Mouse (Mus musculus) hindbrain, embryonic 12.5 days (tissue): ENCODE results near the gene 2510009E07Rik. TPM values are rescaled to one million over a fixed set of nuclear protein-coding genes. Genes with fewer than 3 reads are reported as not detected.
"Not testable (repeated sequence)": the region's sequence is repeated elsewhere in the genome, so short reads cannot be mapped to it uniquely, and the experiment has no call there.

Source experiments
- ATAC-seq: fragments of 200-750 bp; cut with Nextera tagmentation; 2 replicates; pipeline ENCODE4 v1.8.0; 2017; ENCODE audit warnings: moderate TSS enrichment; ENCODE audit not compliant: low FRiP score
- H3K27ac ChIP-seq: fragments of 300-500 bp; sonication (generic); 2 replicates; pipeline ENCODE4 v1.5.1; 2016; ENCODE audit warnings: mild to moderate bottlenecking
- H3K27me3 ChIP-seq: fragments of 300-500 bp; sonication (generic); 2 replicates; pipeline ENCODE4 v1.6.1; 2016; ENCODE audit warnings: mild to moderate bottlenecking
- H3K36me3 ChIP-seq: fragments of 300-500 bp; sonication (generic); 2 replicates; pipeline ENCODE4 v1.6.1; 2016; ENCODE audit warnings: mild to moderate bottlenecking
- H3K4me1 ChIP-seq: fragments of 300-500 bp; sonication (generic); 2 replicates; pipeline ENCODE4 v1.6.1; 2016
- H3K4me2 ChIP-seq: fragments of 300-500 bp; sonication (generic); replicated peaks from 2 replicates; pipeline ENCODE4 v1.6.1; 2016; ENCODE audit warnings: mild to moderate bottlenecking
- H3K4me3 ChIP-seq: fragments of 300-500 bp; sonication (generic); 2 replicates; pipeline ENCODE4 v1.5.1; 2016; ENCODE audit warnings: mild to moderate bottlenecking
- H3K9ac ChIP-seq: fragments of 300-500 bp; sonication (generic); 2 replicates; pipeline ENCODE4 v1.6.1; 2016; ENCODE audit warnings: mild to moderate bottlenecking, moderate library complexity
- H3K9me3 ChIP-seq: fragments of 300-500 bp; sonication (generic); replicated peaks from 2 replicates; pipeline ENCODE4 v1.6.1; 2016; ENCODE audit warnings: mild to moderate bottlenecking
- WGBS: fragments of 180-500 bp; shearing (Covaris S2); methylation state at CpG from one replicate; pipeline ENCODE4 v1.1.7; 2016; 5-methylcytosine and 5-hydroxymethylcytosine counted together
- polyA plus RNA-seq: library from polyadenylated mRNA; unstranded; fragments of >200 nt; fragmentation: Nextera tagmentation; extraction: Ambion mirVana; gene quantifications from 2 replicates; pipeline ENCODE4 v1.2.1, GENCODE M21; 2016

The 2510009E07Rik gene
- polyA plus RNA-seq, 1 experiment from 2014 or later = 56.0 TPM

DNA sequence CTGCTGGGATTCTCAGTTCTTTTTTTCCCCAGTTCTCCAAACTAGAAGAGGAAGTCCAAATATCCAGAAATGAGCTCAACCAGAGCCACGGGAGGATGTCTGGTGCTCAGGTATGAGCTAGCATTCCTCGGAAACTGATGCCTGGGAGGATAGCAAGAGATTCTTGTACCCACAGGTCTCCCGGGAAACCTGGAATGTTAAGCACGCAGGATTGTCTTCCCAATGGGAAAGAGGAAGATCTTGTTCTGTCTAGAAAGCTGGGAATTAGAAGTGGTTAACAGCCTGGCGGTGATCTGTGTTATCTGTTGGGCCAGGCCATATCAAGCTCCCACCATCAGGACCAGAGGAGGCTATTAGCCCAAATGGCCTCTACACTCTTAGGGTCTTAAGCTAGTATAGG lies 10.2 kb upstream of the 2510009E07Rik start:
- Histone ChIP-seq H3K27me3 (no peaks in the 10 kb centered on the region), H3K36me3 (no peaks in the 10 kb centered on the region), H3K4me3 (no peak overlapping the region), H3K9me3 (no peaks in the 10 kb centered on the region; the same call in 1 of the 2 replicates), H3K27ac (no peak overlapping the region), H3K4me1 (0 out of 2 replicates have a peak, but pooled peaks cover 2% of the 10 kb centered on the region), H3K4me2 (no peak overlapping the region), H3K9ac (no peak overlapping the region)
- ATAC-seq = no peak
- 56% methylated on average over 5 of the region's 5 CpGs for WGBS

DNA sequence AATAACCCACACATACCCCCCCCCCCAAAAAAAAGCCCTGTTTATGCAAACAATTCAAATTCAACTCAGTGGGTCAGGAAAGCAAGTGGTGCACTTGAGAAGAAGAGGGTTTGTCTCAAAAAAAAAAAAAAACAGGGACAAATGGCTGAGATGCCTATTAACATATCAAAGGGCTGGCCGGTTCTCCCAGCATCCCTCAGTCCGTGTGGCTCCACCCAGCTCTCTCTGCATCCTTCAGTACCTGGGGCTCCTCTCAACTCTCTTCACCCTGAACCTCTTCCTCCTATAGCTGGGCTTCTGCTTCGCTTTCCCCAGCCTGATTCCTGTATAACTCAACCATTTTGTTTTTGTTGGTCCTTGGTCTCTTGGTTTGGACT lies 7.8 kb upstream of the 2510009E07Rik start:
- H3K9ac ChIP-seq = no peak overlapping the region
- H3K4me1 ChIP-seq = 0 out of 2 replicates have a peak, but pooled peaks cover 2% of the 10 kb centered on the region
- H3K27me3 ChIP-seq = no peaks in the 10 kb centered on the region
- peak overlapping the region; percentile 55 for H3K27ac ChIP-seq
- H3K4me2 ChIP-seq = peak overlapping the region; percentile 44
- H3K36me3 ChIP-seq = no peaks in the 10 kb centered on the region
- 3% methylated on average over 3 of the region's 3 CpGs for WGBS
- no peak overlapping the region for H3K4me3 ChIP-seq
- H3K9me3 ChIP-seq = no peaks in the 10 kb centered on the region; the same call in 1 of the 2 replicates
- ATAC-seq = peak; percentile 77

GRCm38 (mm10) chr16:21701611-21702313 lies 7.3 kb upstream of the 2510009E07Rik start:
- no peak overlapping the region for H3K9ac ChIP-seq
- ATAC-seq = peak; percentile 68
- H3K27ac ChIP-seq = peak overlapping the region; percentile 48
- H3K27me3 ChIP-seq = no peaks in the 10 kb centered on the region
- H3K4me2 ChIP-seq = peak overlapping the region; percentile 44
- H3K9me3 ChIP-seq = no peaks in the 10 kb centered on the region; the same call in 1 of the 2 replicates
- H3K4me1 ChIP-seq = 0 out of 2 replicates have a peak, but pooled peaks cover 2% of the 10 kb centered on the region
- H3K36me3 ChIP-seq = no peaks in the 10 kb centered on the region
- 13% methylated on average over 10 of the region's 10 CpGs for WGBS
- H3K4me3 ChIP-seq = no peak overlapping the region

GRCm38 (mm10) chr16:21698136-21698535 lies 3.7 kb upstream of the 2510009E07Rik start:
- Histone ChIP-seq H3K27me3 (no peaks in the 10 kb centered on the region), H3K27ac (no peak overlapping the region), H3K4me1 (peaks cover 11% of the 10 kb centered on the region), H3K4me3 (no peak overlapping the region), H3K9ac (no peak overlapping the region), H3K9me3 (no peaks in the 10 kb centered on the region; the same call in 1 of the 2 replicates), H3K4me2 (no peak overlapping the region), H3K36me3 (no peaks in the 10 kb centered on the region)
- ATAC-seq = no peak
- WGBS = 82% methylated on average over 3 of the region's 3 CpGs

DNA sequence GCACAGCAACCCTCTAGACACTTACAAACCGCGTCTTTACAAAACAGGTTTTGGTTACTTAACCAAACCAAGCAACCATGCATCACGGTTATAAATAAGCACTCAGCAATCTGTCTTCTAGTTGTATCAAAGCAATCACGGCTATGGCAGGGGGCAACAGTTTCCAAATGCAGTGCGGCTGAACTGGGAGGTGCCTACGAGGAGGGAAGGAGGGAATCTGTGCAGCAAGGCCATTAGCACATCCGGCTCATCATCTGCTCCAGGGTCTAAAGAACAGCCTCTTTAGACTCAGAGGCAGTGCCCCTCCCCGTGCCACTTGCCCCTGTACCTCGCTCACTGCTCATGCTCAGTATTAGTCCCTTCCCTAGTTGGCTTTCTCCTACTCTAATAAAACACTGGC lies 2.5 kb upstream of the 2510009E07Rik start:
- H3K4me2 ChIP-seq = no peak overlapping the region
- H3K4me1 ChIP-seq = peaks cover 21% of the 10 kb centered on the region
- H3K9me3 ChIP-seq = no peaks in the 10 kb centered on the region; the same call in 1 of the 2 replicates
- no peak for ATAC-seq
- no peak overlapping the region for H3K27ac ChIP-seq
- 66% methylated on average over 9 of the region's 9 CpGs for WGBS
- H3K27me3 ChIP-seq = no peaks in the 10 kb centered on the region
- H3K4me3 ChIP-seq = no peak overlapping the region
- no peaks in the 10 kb centered on the region for H3K36me3 ChIP-seq
- H3K9ac ChIP-seq = no peak overlapping the region

GRCm38 (mm10) chr16:21695242-21695578 lies 745 bp upstream of the 2510009E07Rik start:
- WGBS = 2% methylated on average over 12 of the region's 12 CpGs
- ATAC-seq = peak; percentile 69
- Histone ChIP-seq H3K27me3 (no peaks in the 10 kb centered on the region), H3K36me3 (no peaks in the 10 kb centered on the region), H3K9ac (peak overlapping the region; percentile 87), H3K4me2 (peak overlapping the region; percentile 96), H3K4me1 (peaks cover 34% of the 10 kb centered on the region), H3K27ac (peak overlapping the region; percentile 96), H3K4me3 (peak overlapping the region; percentile 81), H3K9me3 (no peaks in the 10 kb centered on the region; the same call in 1 of the 2 replicates)

DNA sequence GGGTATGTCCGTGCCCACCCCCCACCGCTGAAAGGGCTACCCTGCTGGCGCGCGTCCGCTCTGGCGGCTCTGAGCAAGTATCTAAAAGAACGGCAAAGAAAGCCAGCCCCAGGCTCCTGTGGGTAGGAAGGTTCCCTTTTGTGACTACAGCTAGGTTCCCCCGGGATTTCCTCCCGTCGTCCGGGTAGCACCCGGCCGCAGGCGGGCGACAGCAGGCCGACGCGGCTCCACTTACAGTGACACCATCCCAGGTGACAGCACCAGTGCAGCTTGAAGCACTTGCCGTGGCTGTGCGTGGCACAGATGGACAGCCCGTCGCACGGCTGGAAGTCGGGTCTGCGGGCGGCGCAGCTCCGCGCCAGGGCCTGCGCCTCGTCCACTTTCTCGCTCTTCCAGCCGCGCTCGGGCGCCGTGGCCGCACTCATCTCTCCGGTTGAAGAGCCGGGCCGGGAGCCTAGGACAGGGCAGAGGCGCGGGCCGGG lies 443 bp downstream of the 2510009E07Rik start:
- Histone ChIP-seq H3K36me3 (no peaks in the 10 kb centered on the region), H3K4me1 (peaks cover 34% of the 10 kb centered on the region), H3K4me3 (peak overlapping the region; percentile 81), H3K9me3 (no peaks in the 10 kb centered on the region), H3K4me2 (peak overlapping the region; percentile 96), H3K9ac (peak overlapping the region; percentile 87), H3K27ac (peak overlapping the region; percentile 96), H3K27me3 (no peaks in the 10 kb centered on the region)
- WGBS = under 1% methylated on average over 40 of the region's 45 CpGs
- peak; percentile 80 for ATAC-seq

GRCm38 (mm10) chr16:21690216-21690755 lies 4.2 kb downstream of the 2510009E07Rik start:
- H3K4me3 ChIP-seq = no peak overlapping the region
- no peak for ATAC-seq
- peaks cover 13% of the 10 kb centered on the region; the same call in 1 of the 2 replicates for H3K36me3 ChIP-seq
- no peak overlapping the region for H3K4me2 ChIP-seq
- H3K27me3 ChIP-seq = no peaks in the 10 kb centered on the region
- no peak overlapping the region for H3K27ac ChIP-seq
- no peaks in the 10 kb centered on the region for H3K9me3 ChIP-seq
- no peak overlapping the region for H3K9ac ChIP-seq
- WGBS = 39% methylated on average over 5 of the region's 5 CpGs
- H3K4me1 ChIP-seq = peaks cover 30% of the 10 kb centered on the region

- Histone ChIP-seq H3K9me3 (no peaks in the 10 kb centered on the region), H3K4me1 (peaks cover 25% of the 10 kb centered on the region), H3K36me3 (peaks cover 13% of the 10 kb centered on the region; the same call in 1 of the 2 replicates), H3K4me2 (no peak overlapping the region), H3K4me3 (no peak overlapping the region), H3K9ac (no peak overlapping the region), H3K27ac (no peak overlapping the region), H3K27me3 (no peaks in the 10 kb centered on the region)
- WGBS = 90% methylated on average over 5 of the region's 5 CpGs
- ATAC-seq = no peak
Measured at GRCm38 (mm10) chr16:21689141-21689540, 5.3 kb downstream of the 2510009E07Rik start.

DNA sequence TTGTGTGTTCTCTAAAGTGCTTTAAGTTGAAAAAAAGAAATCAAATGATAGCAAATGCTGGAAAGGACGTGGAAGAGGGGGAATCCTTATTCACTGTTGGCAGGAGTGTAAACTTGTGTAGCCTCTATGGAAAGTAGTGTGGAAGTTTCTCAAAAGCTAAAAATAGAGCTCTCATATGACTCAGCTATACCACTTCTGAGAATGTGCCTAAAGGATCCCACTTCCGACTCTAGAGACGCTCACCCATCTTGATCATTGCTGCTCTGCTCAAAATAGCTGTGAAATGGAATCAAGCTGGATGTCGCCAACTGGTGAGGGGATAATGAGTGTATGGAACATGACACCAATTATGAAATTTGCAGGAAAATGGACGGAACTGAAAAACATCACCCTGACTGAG lies 7.1 kb downstream of the 2510009E07Rik start:
- no peaks in the 10 kb centered on the region for H3K9me3 ChIP-seq
- H3K4me1 ChIP-seq = peaks cover 17% of the 10 kb centered on the region
- H3K9ac ChIP-seq = no peak overlapping the region
- no peak overlapping the region for H3K27ac ChIP-seq
- no peaks in the 10 kb centered on the region for H3K27me3 ChIP-seq
- H3K4me3 ChIP-seq = no peak overlapping the region
- WGBS = 94% methylated on average over 5 of the region's 5 CpGs
- no peak overlapping the region for H3K4me2 ChIP-seq
- H3K36me3 ChIP-seq = peaks cover 13% of the 10 kb centered on the region; the same call in 1 of the 2 replicates
- ATAC-seq = no peak

GRCm38 (mm10) chr16:21676791-21677190 lies 17.7 kb downstream of the 2510009E07Rik start:
- peaks cover 14% of the 10 kb centered on the region for H3K36me3 ChIP-seq
- H3K4me3 ChIP-seq = no peak overlapping the region
- WGBS = 94% methylated on average over 7 of the region's 7 CpGs

DNA sequence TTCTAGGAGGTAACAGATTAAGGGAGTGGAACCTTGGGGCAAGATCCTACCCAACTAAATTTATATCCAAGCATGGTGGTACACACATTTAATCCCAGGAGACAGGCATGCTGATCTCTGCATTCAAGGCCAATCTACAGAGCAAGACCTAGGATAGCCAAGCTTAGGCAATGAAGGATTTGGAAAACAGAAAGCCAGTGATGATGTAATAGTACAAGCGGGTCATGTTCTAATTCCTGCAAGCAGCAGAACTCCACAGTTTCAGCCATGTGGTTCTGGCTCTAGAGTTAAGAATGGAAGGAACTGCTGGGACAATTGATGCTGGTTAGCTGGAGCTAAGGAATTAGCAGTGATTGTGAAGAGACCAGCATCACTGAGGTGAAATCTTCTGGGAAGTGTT lies 20.8 kb downstream of the 2510009E07Rik start:
- H3K4me2 ChIP-seq, H3K4me3 ChIP-seq, H3K4me1 ChIP-seq, H3K27ac ChIP-seq, H3K9me3 ChIP-seq, H3K27me3 ChIP-seq, ATAC-seq, H3K9ac ChIP-seq: not testable (repeated sequence)
- 100% methylated on average over 1 of the region's 1 CpGs for WGBS
- H3K36me3 ChIP-seq = peaks cover 14% of the 10 kb centered on the region

More at GRCm38 (mm10) chr16:21676791-21677190, 17.7 kb downstream of the 2510009E07Rik start:
- Histone ChIP-seq H3K4me1 (no peaks in the 10 kb centered on the region), H3K27me3 (no peaks in the 10 kb centered on the region), H3K9me3 (no peaks in the 10 kb centered on the region), H3K9ac (no peak overlapping the region), H3K27ac (no peak overlapping the region), H3K4me2 (no peak overlapping the region)
- ATAC-seq = no peak
